Mouse (Mus musculus) ES-E14 (cell line): ENCODE data around the gene Sox13. TPM values are rescaled to one million over a fixed set of nuclear protein-coding genes. Genes with fewer than 3 reads are reported as not detected.

Experiments
- DNase-seq: peaks from one replicate; pipeline ENCODE4 v3.0.0-alpha.2; 2013; ENCODE audit warnings: low read depth, low spot score
- H3K27ac ChIP-seq: 2 replicates; pipeline ENCODE4 v1.5.1; 2012; ENCODE audit warnings: low read depth, mild to moderate bottlenecking, low read length, moderate library complexity, mixed read lengths; ENCODE audit not compliant: poor library complexity, insufficient read depth, severe bottlenecking
- H3K36me3 ChIP-seq: 2 replicates; pipeline ENCODE4 v1.6.1; 2012; ENCODE audit warnings: mild to moderate bottlenecking, low read length, moderate library complexity, mixed read lengths; ENCODE audit not compliant: control insufficient read depth, poor library complexity, insufficient read depth, severe bottlenecking
- H3K4me1 ChIP-seq, 2 experiments: fragments of 150-350 bp in 1 of 2; sonication (generic) in 1 of 2; 2 replicates each; pipeline ENCODE4 v1.6.1; 2012; ENCODE audit warnings: low read length in 2 of 2, mild to moderate bottlenecking in 1 of 2, mixed read lengths in 1 of 2; ENCODE audit not compliant: control insufficient read depth in 2 of 2, insufficient read depth in 2 of 2, poor library complexity in 1 of 2
- H3K4me3 ChIP-seq, 2 experiments: fragments of 150-350 bp in 1 of 2; sonication (generic) in 1 of 2; 2 replicates each; pipeline ENCODE4 v1.5.1; 2012; ENCODE audit warnings: low read length in 2 of 2, low read depth in 1 of 2, mild to moderate bottlenecking in 1 of 2, mixed read lengths in 1 of 2; ENCODE audit not compliant: insufficient read depth in 1 of 2, poor library complexity in 1 of 2, severe bottlenecking in 1 of 2
- H3K9ac ChIP-seq: 2 replicates; pipeline ENCODE4 v1.6.1; 2012; ENCODE audit warnings: low read depth, mild to moderate bottlenecking, low read length, mixed read lengths; ENCODE audit not compliant: poor library complexity, insufficient read depth, severe bottlenecking
- H3K9me3 ChIP-seq: fragments of 150-350 bp; sonication (generic); 2 replicates; pipeline ENCODE4 v1.6.1; 2012; ENCODE audit warnings: low read depth, mild to moderate bottlenecking, low read length; ENCODE audit not compliant: control insufficient read depth, insufficient read depth
- CHD2 ChIP-seq: IDR thresholded peaks from 2 replicates; pipeline ENCODE4 v1.6.1; 2014; ENCODE audit warnings: mild to moderate bottlenecking, low read depth, low read length, inconsistent platforms
- HCFC1 ChIP-seq: IDR thresholded peaks from 2 replicates; pipeline ENCODE4 v1.6.1; 2012; ENCODE audit warnings: low read length, inconsistent platforms, borderline replicate concordance; ENCODE audit not compliant: insufficient read depth
- MAFK ChIP-seq: IDR thresholded peaks from 2 replicates; pipeline ENCODE4 v1.6.1; 2014; ENCODE audit warnings: mild to moderate bottlenecking, low read depth, low read length, inconsistent platforms; ENCODE audit not compliant: insufficient read depth
- ZC3H11A ChIP-seq: IDR thresholded peaks from 2 replicates; pipeline ENCODE4 v1.6.1; 2012; ENCODE audit warnings: low read depth, mild to moderate bottlenecking, inconsistent platforms, low read length, borderline replicate concordance
- ZNF384 ChIP-seq: IDR thresholded peaks from 2 replicates; pipeline ENCODE4 v1.6.1; 2012; ENCODE audit warnings: low read depth, low read length, inconsistent platforms
- in situ Hi-C, 2 experiments: fragments of 600-800 bp; cut with MboI; formaldehyde crosslinking; loops; one replicate each; pipeline ENCODE4 v1.15.1; 2025; ENCODE audit warnings: low sequenced_read_pairs in 2 of 2, inconsistent platforms in 1 of 2; ENCODE audit not compliant: unreplicated experiment in 2 of 2
- total RNA-seq: library from RNA; depleted of rRNA; stranded (reverse); fragments of 300-350 nt; gene quantifications from 2 replicates; pipeline ENCODE4 v1.2.3, GENCODE M21; 2012

Gene Sox13
- total RNA-seq, 1 experiment: 11.1 TPM

- H3K4me3 ChIP-seq: no peak overlapping the region
- in situ Hi-C loops: loop anchor here (5.0 to 25.0 kb wide), 2 partner anchors 227 to 232 kb away; partner anchors contain the start of gene Snrpe (in 1 of the 2)
- TF ChIP-seq ZC3H11A: no peak
- no peak for TF ChIP-seq CHD2
- no peak for TF ChIP-seq HCFC1
- TF ChIP-seq ZNF384: no peak
- no peak for TF ChIP-seq MAFK
Observed at GRCm38 (mm10) chr1:133379986-133380320, 44.2 kb downstream of the Sox13 start.

GRCm38 (mm10) chr1:133379254-133379985 is 44.8 kb downstream of the Sox13 start:
- Histone ChIP-seq H3K9ac (no peak overlapping the region), H3K27ac (no peak overlapping the region), H3K4me3 (no peak overlapping the region), H3K9me3 (no peaks in the 10 kb centered on the region), H3K36me3 (peaks cover 14% of the 10 kb centered on the region), H3K4me1 (peaks cover 0 to 15% of the 10 kb centered on the region in 2 experiments; a peak in 2 of 4 replicates)
- in situ Hi-C loops: loop anchor here in 1 of 2 experiments (25.0 kb wide), 1 partner anchor 233 kb away; the partner anchor contains the start of gene Snrpe
- TF ChIP-seq ZNF384 (no peak), CHD2 (no peak), MAFK (no peak), ZC3H11A (no peak), HCFC1 (no peak)
- no peak for DNase-seq

More at GRCm38 (mm10) chr1:133379986-133380320, 44.2 kb downstream of the Sox13 start:
- DNase-seq: no peak
- H3K9me3 ChIP-seq: no peaks in the 10 kb centered on the region
- H3K4me1 ChIP-seq: peaks cover 0 to 15% of the 10 kb centered on the region in 2 experiments; a peak in 2 of 4 replicates
- peaks cover 16% of the 10 kb centered on the region for H3K36me3 ChIP-seq
- no peak overlapping the region for H3K9ac ChIP-seq
- H3K27ac ChIP-seq: no peak overlapping the region

- TF ChIP-seq ZC3H11A (no peak), HCFC1 (no peak), MAFK (no peak), CHD2 (no peak), ZNF384 (no peak)
- Histone ChIP-seq H3K9ac (no peak overlapping the region), H3K9me3 (no peaks in the 10 kb centered on the region), H3K4me3 (no peak overlapping the region), H3K36me3 (no peaks in the 10 kb centered on the region), H3K4me1 (peaks cover 0 to 8% of the 10 kb centered on the region in 2 experiments; a peak in 2 of 4 replicates), H3K27ac (no peak overlapping the region)
- in situ Hi-C loops: loop anchor here in 1 of 2 experiments (25.0 kb wide), 1 partner anchor 235 kb away; the partner anchor contains the start of gene Snrpe
- DNase-seq: no peak
Observed at GRCm38 (mm10) chr1:133377547-133377946, 46.6 kb downstream of the Sox13 start.

GRCm38 (mm10) chr1:133375696-133376346 is 48.4 kb downstream of the Sox13 start:
- Histone ChIP-seq H3K36me3 (no peaks in the 10 kb centered on the region), H3K4me3 (no peak overlapping the region), H3K4me1 (peaks cover 0 to 8% of the 10 kb centered on the region in 2 experiments; a peak in 2 of 4 replicates), H3K9ac (no peak overlapping the region), H3K9me3 (no peaks in the 10 kb centered on the region), H3K27ac (no peak overlapping the region)
- TF ChIP-seq MAFK (no peak), ZC3H11A (no peak), CHD2 (no peak), HCFC1 (no peak), ZNF384 (no peak)
- in situ Hi-C loops: loop anchor here in 1 of 2 experiments (25.0 kb wide), 1 partner anchor 236 kb away; the partner anchor contains the start of gene Snrpe
- no peak for DNase-seq
